Mouse (Mus musculus): ENCODE results near the gene Gm17555. TPM values are rescaled to one million over a fixed set of nuclear protein-coding genes. Genes with fewer than 3 reads are reported as not detected.

The Gm17555 gene
- polyA plus RNA-seq, 1 experiment = not detected

- 86% methylated on average over 6 of the region's 6 CpGs for WGBS
- Histone ChIP-seq H3K4me1 (ENCODE audit: control insufficient read depth, insufficient read depth, low read length) (no peaks in the 10 kb centered on the region), H3K27ac (ENCODE audit: insufficient read depth, low read depth, low read length) (no peak overlapping the region), H3K4me3 (ENCODE audit: insufficient read depth, low read depth, low read length) (no peak overlapping the region)
- TF ChIP-seq CTCF (IDR thresholded peaks at IDR 0.05; ENCODE audit: insufficient read depth, low read depth, low read length) (no peak), POLR2A (IDR thresholded peaks at IDR 0.05; ENCODE audit: insufficient read depth, low read depth, low read length) (no peak)
These were observed 3.8 kb upstream of the Gm17555 start for GRCm38 (mm10) chr2:126211011-126211680.

GRCm38 (mm10) chr2:126227581-126227980, 12.7 kb downstream of the Gm17555 start:
- Histone ChIP-seq H3K4me3 (ENCODE audit: insufficient read depth, low read depth, low read length) (no peak overlapping the region), H3K27ac (ENCODE audit: insufficient read depth, low read depth, low read length) (no peak overlapping the region), H3K4me1 (ENCODE audit: control insufficient read depth, insufficient read depth, low read length) (no peaks in the 10 kb centered on the region)
- TF ChIP-seq CTCF (IDR thresholded peaks at IDR 0.05; ENCODE audit: insufficient read depth, low read depth, low read length) (no peak), POLR2A (IDR thresholded peaks at IDR 0.05; ENCODE audit: insufficient read depth, low read depth, low read length) (no peak)
- 68% methylated on average over 4 of the region's 4 CpGs for WGBS

GRCm38 (mm10) chr2:126231731-126232130, 16.8 kb downstream of the Gm17555 start:
- TF ChIP-seq POLR2A (IDR thresholded peaks at IDR 0.05; ENCODE audit: insufficient read depth, low read depth, low read length) (no peak), CTCF (IDR thresholded peaks at IDR 0.05; ENCODE audit: insufficient read depth, low read depth, low read length) (no peak)
- Histone ChIP-seq H3K4me3 (ENCODE audit: insufficient read depth, low read depth, low read length) (no peak overlapping the region), H3K4me1 (ENCODE audit: control insufficient read depth, insufficient read depth, low read length) (no peaks in the 10 kb centered on the region), H3K27ac (ENCODE audit: insufficient read depth, low read depth, low read length) (no peak overlapping the region)
- 93% methylated on average over 1 of the region's 1 CpGs for whole genome bisulfite sequencing

- no peaks in the 10 kb centered on the region for H3K4me1 ChIP-seq (ENCODE audit: control insufficient read depth, insufficient read depth, low read length)
- 74% methylated on average over 4 of the region's 4 CpGs for WGBS
- no peak for TF ChIP-seq POLR2A (IDR thresholded peaks at IDR 0.05; ENCODE audit: insufficient read depth, low read depth, low read length)
- no peak for TF ChIP-seq CTCF (IDR thresholded peaks at IDR 0.05; ENCODE audit: insufficient read depth, low read depth, low read length)
- H3K4me3 ChIP-seq (ENCODE audit: insufficient read depth, low read depth, low read length) = no peak overlapping the region
- no peak overlapping the region for H3K27ac ChIP-seq (ENCODE audit: insufficient read depth, low read depth, low read length)
These were observed 22.0 kb downstream of the Gm17555 start for GRCm38 (mm10) chr2:126236905-126237304.

GRCm38 (mm10) chr2:126245446-126245845, 30.5 kb downstream of the Gm17555 start:
- WGBS = 37% methylated on average over 2 of the region's 2 CpGs
- Histone ChIP-seq H3K27ac (ENCODE audit: insufficient read depth, low read depth, low read length) (no peak overlapping the region), H3K4me1 (ENCODE audit: control insufficient read depth, insufficient read depth, low read length) (no peaks in the 10 kb centered on the region), H3K4me3 (ENCODE audit: insufficient read depth, low read depth, low read length) (no peak overlapping the region)
- TF ChIP-seq POLR2A (IDR thresholded peaks at IDR 0.05; ENCODE audit: insufficient read depth, low read depth, low read length) (no peak), CTCF (IDR thresholded peaks at IDR 0.05; ENCODE audit: insufficient read depth, low read depth, low read length) (no peak)

GRCm38 (mm10) chr2:126248536-126248935, 33.6 kb downstream of the Gm17555 start:
- WGBS = 90% methylated on average over 2 of the region's 2 CpGs
- Histone ChIP-seq H3K4me1 (ENCODE audit: control insufficient read depth, insufficient read depth, low read length) (no peaks in the 10 kb centered on the region), H3K27ac (ENCODE audit: insufficient read depth, low read depth, low read length) (no peak overlapping the region), H3K4me3 (ENCODE audit: insufficient read depth, low read depth, low read length) (no peak overlapping the region)
- TF ChIP-seq CTCF (IDR thresholded peaks at IDR 0.05; ENCODE audit: insufficient read depth, low read depth, low read length) = no peak
- TF ChIP-seq POLR2A (IDR thresholded peaks at IDR 0.05; ENCODE audit: insufficient read depth, low read depth, low read length) = no peak

GRCm38 (mm10) chr2:126252211-126252610, 37.3 kb downstream of the Gm17555 start:
- Histone ChIP-seq H3K4me3 (ENCODE audit: insufficient read depth, low read depth, low read length) (no peak overlapping the region), H3K4me1 (ENCODE audit: control insufficient read depth, insufficient read depth, low read length) (no peaks in the 10 kb centered on the region), H3K27ac (ENCODE audit: insufficient read depth, low read depth, low read length) (no peak overlapping the region)
- TF ChIP-seq CTCF (IDR thresholded peaks at IDR 0.05; ENCODE audit: insufficient read depth, low read depth, low read length) (no peak), POLR2A (IDR thresholded peaks at IDR 0.05; ENCODE audit: insufficient read depth, low read depth, low read length) (no peak)

Other genes starting within 250 kb of the Gm17555 start
- gene Fgf7, start 180.4 kb upstream of the Gm17555 start, polyA plus RNA-seq (2012; ENCODE audit: insufficient read depth, insufficient read length, low replicate concordance, missing spikeins) = not detected in 2 replicates
- gene Fam227b, start 63.1 kb upstream of the Gm17555 start, polyA plus RNA-seq (2012; ENCODE audit: insufficient read depth, insufficient read length, low replicate concordance, missing spikeins) = not detected in 2 replicates
- gene Dtwd1, start 63.0 kb upstream of the Gm17555 start, polyA plus RNA-seq (2012; ENCODE audit: insufficient read depth, insufficient read length, low replicate concordance, missing spikeins) = not detected in 2 replicates